Mouse (Mus musculus): ENCODE results near the gene Tie1.

Gene Tie1

GRCm38 (mm10) chr4:118476773-118477530 lies 12.9 kb downstream of the Tie1 start:
- in situ Hi-C loops (cut with MboI, MseI), result no loop called here

- in situ Hi-C loops (cut with MboI, MseI), result no loop called here
Measured at GRCm38 (mm10) chr4:118472687-118473086, 17.2 kb downstream of the Tie1 start.

- in situ Hi-C loops (cut with MboI, MseI), result no loop called here
Measured at GRCm38 (mm10) chr4:118471281-118471680, 18.6 kb downstream of the Tie1 start.

GRCm38 (mm10) chr4:118465697-118466163 lies 24.1 kb downstream of the Tie1 start:
- in situ Hi-C loops (cut with MboI, MseI), result no loop called here

DNA sequence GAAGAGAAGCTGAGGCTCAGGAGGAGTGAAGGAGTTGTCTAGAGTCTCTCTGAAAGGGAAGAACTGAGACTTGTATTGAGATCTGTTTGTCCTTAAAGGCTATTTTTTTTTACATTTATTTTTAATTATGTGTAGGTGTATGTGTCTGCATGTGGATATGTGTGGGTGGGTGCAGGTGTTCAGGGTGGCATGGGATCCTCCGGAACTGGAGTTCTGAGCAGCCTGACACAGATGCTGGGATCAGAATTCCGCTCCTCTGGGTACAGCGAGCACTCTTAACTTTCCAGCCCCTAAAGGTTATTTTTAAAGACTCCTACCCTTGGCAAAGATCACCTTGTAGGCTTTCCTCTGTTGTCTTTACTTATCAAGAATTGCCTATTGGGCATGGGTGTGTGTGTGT lies 24.9 kb downstream of the Tie1 start:
- in situ Hi-C loops (cut with MboI, MseI), result no loop called here

DNA sequence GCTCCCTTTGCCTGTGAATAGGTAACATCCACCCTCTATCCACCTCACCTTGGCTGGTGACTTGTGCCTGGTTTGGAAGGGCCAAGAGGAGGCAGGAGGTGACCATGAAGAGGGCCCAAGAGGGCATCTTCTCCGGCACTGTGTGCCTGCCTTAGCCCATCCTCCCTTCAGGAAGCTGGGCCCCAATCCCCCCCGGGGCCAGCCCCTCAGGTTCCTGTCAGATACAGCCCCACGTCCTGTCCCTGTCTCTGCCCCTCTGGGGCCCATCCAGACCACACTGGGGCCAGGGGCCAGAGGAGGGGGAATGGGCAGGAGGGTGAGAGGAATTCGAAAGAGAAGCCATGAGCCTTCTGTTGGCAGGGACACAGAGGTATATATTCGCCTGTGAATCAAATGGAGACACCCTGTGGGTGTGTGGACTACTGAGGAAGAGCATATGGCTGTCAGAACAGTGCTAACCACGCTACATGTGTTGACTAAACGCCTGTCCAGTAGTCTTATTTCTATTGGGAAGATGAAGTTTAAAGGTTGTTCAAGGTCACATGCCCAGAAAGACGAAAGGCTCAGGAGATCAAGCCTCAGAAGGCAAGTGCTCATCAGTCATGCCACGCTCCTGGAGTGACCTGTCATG lies 32.4 kb downstream of the Tie1 start, which contains the start of gene Mpl:
TSS of gene Mpl (minus strand) at position 169 of the 631 bp plus-strand sequence.
- in situ Hi-C loops (cut with MboI, MseI), result no loop called here

- in situ Hi-C loops (cut with MboI, MseI), result no loop called here
Measured at GRCm38 (mm10) chr4:118446415-118447153, 43.3 kb downstream of the Tie1 start.

DNA sequence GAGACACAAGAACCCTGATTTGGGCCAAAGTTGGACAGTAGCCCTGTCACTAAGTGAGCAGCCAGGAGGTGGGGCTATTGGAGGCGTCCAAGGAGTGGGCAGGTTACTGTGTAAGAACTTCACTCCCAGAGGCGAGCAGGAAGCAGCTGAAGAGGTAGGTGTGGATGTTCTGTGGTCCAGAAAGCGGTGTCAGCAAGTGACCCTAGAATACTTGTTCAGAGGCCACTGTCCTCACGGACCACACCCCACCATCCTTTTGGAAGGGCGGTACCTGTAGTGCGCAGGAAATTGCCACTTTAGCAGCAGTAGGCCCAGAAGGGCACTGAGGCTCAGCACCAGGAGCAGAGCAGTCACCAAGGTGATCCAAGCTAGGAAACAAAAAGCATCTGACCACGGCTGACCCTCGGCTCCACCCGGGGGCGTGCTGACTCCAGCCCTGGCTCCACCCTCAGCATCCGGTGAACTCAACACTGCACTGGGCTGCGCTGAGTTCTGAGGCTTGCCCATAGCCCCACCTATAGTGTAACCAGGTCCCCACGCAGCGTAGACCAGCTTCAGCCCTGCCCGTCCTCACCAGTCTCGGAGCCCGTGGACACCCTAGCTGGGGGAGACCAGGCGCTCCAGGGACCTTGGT lies 44.0 kb downstream of the Tie1 start:
- in situ Hi-C loops (cut with MboI, MseI), result no loop called here

DNA sequence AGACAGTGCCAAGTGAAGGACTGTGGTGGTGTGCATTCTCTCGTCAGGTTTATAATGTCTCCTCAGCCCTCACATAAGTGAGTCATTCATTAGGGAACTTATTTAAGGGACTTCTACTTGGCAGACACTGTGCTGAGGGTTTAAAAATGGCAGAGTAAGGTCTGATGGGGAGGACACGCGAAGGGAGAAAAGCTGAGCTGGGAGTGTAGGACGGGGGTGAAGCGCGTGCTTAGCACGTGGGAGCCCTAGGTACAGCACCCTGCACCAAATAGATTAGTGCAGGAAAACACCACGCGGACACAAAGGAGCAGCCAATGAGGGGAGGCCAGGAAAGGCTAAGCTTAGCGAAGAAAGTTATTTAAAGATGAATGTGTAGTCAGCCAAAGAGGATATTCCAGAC lies 44.8 kb downstream of the Tie1 start:
- in situ Hi-C loops (cut with MboI, MseI), result no loop called here

GRCm38 (mm10) chr4:118437829-118438253 lies 52.0 kb downstream of the Tie1 start:
- in situ Hi-C loops (cut with MboI, MseI), result loop anchor here (10.0 kb wide), 1 partner anchor 263 kb away; no protein-coding TSS in a partner anchor

DNA sequence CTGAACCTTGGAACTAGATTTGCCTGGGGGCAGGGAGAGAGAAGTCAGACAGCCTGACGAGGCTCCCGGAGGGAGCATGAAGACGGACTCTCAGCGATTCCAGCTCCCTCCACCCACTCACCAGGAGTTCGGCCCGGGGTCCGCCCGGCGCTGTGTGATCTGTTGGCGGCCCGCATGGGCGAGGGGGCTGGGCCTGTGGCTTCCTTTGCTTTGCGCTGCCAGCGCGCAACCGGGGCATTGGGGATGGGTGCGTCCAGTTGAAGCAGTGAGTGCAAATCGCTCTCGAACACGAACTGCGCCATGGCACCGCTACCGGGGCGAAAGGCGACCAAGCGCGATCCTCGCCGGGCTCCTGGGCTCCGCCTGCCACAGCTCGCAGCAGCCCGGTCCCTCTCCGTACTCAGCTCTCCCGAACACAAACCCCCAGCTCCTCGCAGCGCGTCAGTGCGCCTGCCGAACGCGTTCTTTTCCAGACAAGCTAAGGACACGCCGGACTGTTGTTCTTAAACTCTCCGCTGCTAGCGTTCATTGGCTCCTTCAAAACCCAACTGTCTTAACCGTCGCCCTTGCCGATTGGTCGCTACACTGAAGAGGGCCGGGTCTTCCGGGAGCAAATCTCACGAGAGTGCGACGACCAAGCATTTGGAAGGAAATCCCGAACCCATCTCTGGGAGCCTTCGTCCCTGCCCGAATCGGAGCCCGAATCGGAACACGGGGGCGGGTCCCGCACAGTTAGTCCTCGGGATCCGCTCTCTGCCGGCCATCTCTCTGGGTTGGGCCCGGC lies 52.8 kb downstream of the Tie1 start, which contains the start of gene Cdc20:
TSS of gene Cdc20 (minus strand) at position 533 of the 784 bp plus-strand sequence.
- in situ Hi-C loops (cut with MboI, MseI), result loop anchor here (10.0 kb wide), 1 partner anchor 262 kb away; no protein-coding TSS in a partner anchor

DNA sequence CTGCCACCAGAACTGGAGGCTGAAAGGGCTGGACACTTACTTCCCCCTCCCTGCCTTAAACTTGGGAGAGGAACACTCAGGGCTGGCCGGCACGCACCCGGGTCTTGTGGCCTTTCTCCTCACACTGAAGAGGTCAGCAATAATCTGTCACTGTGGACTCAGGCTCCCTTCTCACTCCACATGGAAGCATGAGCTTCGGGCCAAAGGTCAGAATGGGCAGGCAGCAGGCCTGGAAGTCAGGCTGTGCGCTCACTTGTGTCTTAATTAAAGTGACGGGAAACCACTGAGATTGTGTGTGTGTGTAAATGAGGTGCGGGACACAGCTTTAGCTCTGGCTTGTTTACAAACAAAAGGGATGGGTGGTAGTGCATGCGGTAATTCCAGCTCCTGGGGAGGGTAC lies 57.5 kb downstream of the Tie1 start:
- in situ Hi-C loops (cut with MboI, MseI), result loop anchor here (10.0 kb wide), 1 partner anchor 258 kb away; no protein-coding TSS in a partner anchor

GRCm38 (mm10) chr4:118429215-118429895 lies 60.5 kb downstream of the Tie1 start:
- in situ Hi-C loops (cut with MboI, MseI), result no loop called here

DNA sequence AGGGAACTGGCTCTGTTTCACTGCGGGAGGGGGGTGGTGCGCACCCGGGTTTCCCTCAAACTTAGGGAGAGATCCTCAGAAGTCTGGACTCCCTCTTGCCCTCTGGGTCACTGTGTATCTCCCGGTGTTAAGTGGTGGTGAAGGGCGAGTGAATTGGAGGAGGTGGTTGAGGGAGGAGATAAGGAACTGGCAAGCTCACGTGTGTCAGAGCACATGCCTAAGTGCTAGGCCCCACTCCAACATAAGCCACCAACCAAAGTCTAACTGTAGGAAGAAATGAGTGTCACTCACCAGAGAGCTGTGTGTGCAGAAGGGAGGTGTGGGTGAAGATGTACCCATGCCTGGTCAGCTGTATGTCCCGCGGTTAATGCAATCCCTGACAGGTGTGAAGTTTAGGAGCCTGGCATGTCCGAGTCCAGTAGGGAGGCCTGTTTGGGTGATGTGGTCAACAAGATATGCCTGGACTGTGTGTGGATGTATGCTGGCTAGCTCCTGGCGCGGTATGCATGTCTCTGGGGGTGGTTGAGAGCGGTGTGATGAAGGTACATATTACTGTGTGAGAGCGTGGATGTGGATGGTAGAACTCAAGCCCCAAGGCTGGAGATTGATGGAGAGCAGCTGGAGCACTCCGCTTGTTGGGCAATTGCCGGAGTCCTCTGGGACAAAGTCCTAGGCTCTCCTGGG lies 61.2 kb downstream of the Tie1 start:
- in situ Hi-C loops (cut with MboI, MseI), result no loop called here

DNA sequence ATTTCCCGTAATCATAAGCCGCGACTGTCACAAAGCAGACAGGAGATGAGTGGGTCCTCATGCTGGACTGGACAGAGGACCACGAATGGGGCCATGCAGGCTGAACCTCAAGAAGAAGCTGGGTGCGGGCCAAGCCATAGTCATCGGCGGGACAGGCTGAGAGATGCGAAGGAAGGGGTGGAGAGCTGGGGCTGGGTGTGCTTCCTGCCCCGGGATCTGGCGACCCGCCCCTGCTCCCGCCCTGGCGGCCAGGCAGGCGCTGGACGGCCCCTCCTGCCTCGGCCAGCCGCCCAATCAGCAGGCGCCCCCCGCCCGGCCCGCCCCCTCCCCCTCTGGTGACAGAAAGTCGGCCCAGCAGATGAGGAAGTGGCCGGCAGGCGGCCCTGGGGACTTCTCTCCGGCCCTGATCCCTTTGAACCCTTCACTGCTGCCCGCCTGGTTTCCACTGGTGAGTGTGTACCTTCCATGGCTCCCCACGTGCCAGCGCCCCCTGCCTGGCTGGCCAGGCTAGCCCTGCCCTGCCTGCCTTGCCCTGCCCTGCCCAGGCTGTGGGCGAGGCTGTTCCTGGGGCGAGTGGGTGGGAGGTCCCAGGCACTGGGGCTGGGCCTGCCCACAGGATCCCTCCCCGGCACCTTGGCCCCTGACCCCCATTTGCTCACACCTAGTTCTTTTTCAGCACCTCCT lies 62.0 kb downstream of the Tie1 start, which contains the start of gene Elovl1:
TSS of gene Elovl1 (plus strand) at position 326 of the 684 bp plus-strand sequence.
- in situ Hi-C loops (cut with MboI, MseI), result no loop called here

DNA sequence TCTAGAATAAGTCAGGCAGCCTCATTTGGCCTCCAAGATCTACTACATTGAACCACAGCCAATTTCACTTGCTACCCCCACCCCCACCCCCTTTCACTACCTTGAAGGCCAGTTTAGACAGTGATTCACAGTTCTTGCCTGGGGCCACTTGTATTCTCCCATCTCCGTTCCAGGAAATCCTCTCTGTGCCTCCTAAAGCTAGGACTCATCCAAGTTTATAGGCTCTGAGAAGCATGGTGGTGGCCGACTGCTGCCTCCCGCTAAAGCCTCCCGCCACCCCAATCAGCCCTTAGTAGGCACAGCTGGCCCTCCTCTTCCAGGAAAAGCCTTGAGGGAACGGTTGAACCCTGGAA lies 62.5 kb downstream of the Tie1 start:
- in situ Hi-C loops (cut with MboI, MseI), result no loop called here

GRCm38 (mm10) chr4:118425374-118425773 lies 64.5 kb downstream of the Tie1 start:
- in situ Hi-C loops (cut with MboI, MseI), result no loop called here

DNA sequence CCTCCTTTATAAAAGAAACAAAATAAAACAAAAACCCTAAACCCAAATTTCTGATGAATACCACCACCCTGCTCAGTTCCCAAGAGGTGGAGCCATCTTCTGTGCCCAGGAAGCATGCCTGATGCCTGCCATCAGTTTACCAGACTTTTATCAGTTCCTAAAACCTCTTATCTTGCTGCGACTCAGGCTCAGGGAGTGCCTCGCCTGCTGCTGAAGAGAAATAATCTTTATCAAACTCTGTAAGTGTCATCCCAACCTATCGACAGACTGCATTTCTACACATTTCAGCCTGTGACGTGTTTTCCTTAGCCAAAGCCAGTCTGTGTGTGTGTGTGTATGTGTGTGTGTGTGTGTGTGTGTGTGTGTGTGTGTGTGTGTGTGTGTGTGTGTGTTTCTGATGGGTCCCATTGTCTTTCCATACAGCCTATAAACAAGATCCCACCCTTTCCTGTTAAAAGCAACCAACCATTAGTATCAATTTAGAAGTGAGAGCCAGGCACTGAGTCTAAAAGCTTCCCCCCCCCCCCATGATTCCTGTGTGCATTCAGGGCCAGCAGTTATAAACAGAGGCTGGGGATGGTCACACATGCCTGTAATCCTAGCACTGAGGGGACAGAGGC lies 65.2 kb downstream of the Tie1 start:
- in situ Hi-C loops (cut with MboI, MseI), result no loop called here

- in situ Hi-C loops (cut with MboI, MseI), result no loop called here
Measured at GRCm38 (mm10) chr4:118421384-118421783, 68.5 kb downstream of the Tie1 start.

Data from T-helper 1 cell (primary cell).